Mouse (Mus musculus) kidney, postnatal 0 days (tissue): Measurements from ENCODE around the gene Dhx9. TPM values are rescaled to one million over a fixed set of nuclear protein-coding genes. Genes with fewer than 3 reads are reported as not detected.
"Not testable (repeated sequence)": the region's sequence is repeated elsewhere in the genome, so short reads cannot be mapped to it uniquely, and the experiment has no call there.

Experiments
- ATAC-seq: fragments of 200-750 bp; cut with Nextera tagmentation; replicated peaks from 2 replicates; pipeline ENCODE4 v1.8.0; 2017; ENCODE audit warnings: low read depth, moderate number of reproducible peaks, moderate TSS enrichment, moderate library complexity; ENCODE audit not compliant: low FRiP score
- DNase-seq: peaks from one replicate; pipeline ENCODE4 v3.0.0-alpha.2; 2016; ENCODE audit warnings: low spot score
- H3K27ac ChIP-seq: fragments of 300-500 bp; sonication (generic); 2 replicates; pipeline ENCODE4 v1.5.1; 2014; ENCODE audit warnings: mild to moderate bottlenecking
- H3K27me3 ChIP-seq: fragments of 300-500 bp; sonication (generic); 2 replicates; pipeline ENCODE4 v1.6.1; 2014; ENCODE audit warnings: low read length, mixed read lengths; ENCODE audit not compliant: insufficient read depth
- H3K36me3 ChIP-seq: fragments of 300-500 bp; sonication (generic); 2 replicates; pipeline ENCODE4 v1.6.1; 2014; ENCODE audit warnings: low read length, mixed read lengths; ENCODE audit not compliant: insufficient read depth
- H3K4me1 ChIP-seq: fragments of 300-500 bp; sonication (generic); replicated peaks from 2 replicates; pipeline ENCODE4 v1.6.1; 2014; ENCODE audit warnings: antibody characterized with exemption, low read length, mixed read lengths; ENCODE audit not compliant: insufficient read depth
- H3K4me2 ChIP-seq: fragments of 300-500 bp; sonication (generic); 2 replicates; pipeline ENCODE4 v1.6.1; 2014; ENCODE audit warnings: mild to moderate bottlenecking, low read length, moderate library complexity, mixed read lengths
- H3K4me3 ChIP-seq: fragments of 300-500 bp; sonication (generic); replicated peaks from 2 replicates; pipeline ENCODE4 v1.5.1; 2014; ENCODE audit warnings: low read depth, low read length
- H3K9ac ChIP-seq: fragments of 300-500 bp; sonication (generic); 2 replicates; pipeline ENCODE4 v1.6.1; 2014; ENCODE audit warnings: low read depth, low read length
- H3K9me3 ChIP-seq: fragments of 300-500 bp; sonication (generic); replicated peaks from 2 replicates; pipeline ENCODE4 v1.6.1; 2016; ENCODE audit warnings: low read length, inconsistent platforms, mixed read lengths
- CTCF ChIP-seq: IDR thresholded peaks from 2 replicates; pipeline ENCODE4 v1.5.1; 2016; ENCODE audit warnings: antibody characterized with exemption, low read depth, mild to moderate bottlenecking, moderate library complexity
- WGBS: fragments of 180-500 bp; shearing (Covaris S2); extraction: QIAGEN DNeasy Blood & Tissue Kit; methylation state at CpG from one replicate; pipeline ENCODE4 v1.1.7; 2014; 5-methylcytosine and 5-hydroxymethylcytosine counted together
- polyA plus RNA-seq: library from polyadenylated mRNA; unstranded; fragments of >200 nt; fragmentation: Nextera tagmentation; extraction: Ambion mirVana; gene quantifications from 2 replicates; pipeline ENCODE4 v1.2.1, GENCODE M21; 2015

Gene Dhx9
- polyA plus RNA-seq, 1 experiment from 2014 or later: 26.0 TPM

- Histone ChIP-seq H3K4me2 (no peak overlapping the region), H3K4me3 (no peak overlapping the region), H3K4me1 (no peaks in the 10 kb centered on the region), H3K9me3 (no peaks in the 10 kb centered on the region), H3K9ac (no peak overlapping the region), H3K36me3 (no peaks in the 10 kb centered on the region), H3K27ac (no peak overlapping the region), H3K27me3 (no peaks in the 10 kb centered on the region)
- TF ChIP-seq CTCF: no peak
- WGBS: 27% methylated on average over 12 of the region's 12 CpGs
- ATAC-seq (peak; percentile 54; the same call in 1 of the 2 replicates), DNase-seq (peak; percentile 49)
These were observed 27.9 kb upstream of the Dhx9 start for GRCm38 (mm10) chr1:153515368-153515767.

GRCm38 (mm10) chr1:153510330-153511009 lies 23.0 kb upstream of the Dhx9 start:
- no peak overlapping the region for H3K9ac ChIP-seq

GRCm38 (mm10) chr1:153509569-153509968 lies 22.1 kb upstream of the Dhx9 start:
- ATAC-seq, DNase-seq, H3K9me3 ChIP-seq, H3K27ac ChIP-seq, H3K4me1 ChIP-seq, H3K4me2 ChIP-seq, H3K9ac ChIP-seq, H3K36me3 ChIP-seq, H3K4me3 ChIP-seq, H3K27me3 ChIP-seq: not testable (repeated sequence)
- 75% methylated on average over 8 of the region's 8 CpGs for WGBS

More at GRCm38 (mm10) chr1:153510330-153511009, 23.0 kb upstream of the Dhx9 start:
- Histone ChIP-seq H3K4me1 (no peaks in the 10 kb centered on the region), H3K9me3 (no peaks in the 10 kb centered on the region), H3K4me2 (no peak overlapping the region), H3K36me3 (no peaks in the 10 kb centered on the region), H3K27ac (no peak overlapping the region), H3K27me3 (no peaks in the 10 kb centered on the region), H3K4me3 (no peak overlapping the region)
- 67% methylated on average over 2 of the region's 2 CpGs for WGBS
- ATAC-seq: no peak
- no peak for DNase-seq
- peak; percentile 56 for TF ChIP-seq CTCF

GRCm38 (mm10) chr1:153509012-153509411 lies 21.6 kb upstream of the Dhx9 start:
- no peak for ATAC-seq
- Histone ChIP-seq H3K9me3 (no peaks in the 10 kb centered on the region), H3K36me3 (no peaks in the 10 kb centered on the region), H3K4me2 (no peak overlapping the region), H3K27ac (no peak overlapping the region; the same call in 1 of the 2 replicates), H3K9ac (no peak overlapping the region), H3K4me1 (no peaks in the 10 kb centered on the region), H3K4me3 (no peak overlapping the region), H3K27me3 (no peaks in the 10 kb centered on the region)
- WGBS: 75% methylated on average over 6 of the region's 6 CpGs
- DNase-seq: no peak
- TF ChIP-seq CTCF: no peak

- no peak for DNase-seq
- 78% methylated on average over 6 of the region's 6 CpGs for WGBS
- no peak for TF ChIP-seq CTCF
These were observed 18.8 kb upstream of the Dhx9 start for GRCm38 (mm10) chr1:153506266-153506665.

GRCm38 (mm10) chr1:153501644-153502321 lies 14.3 kb upstream of the Dhx9 start:
- no peaks in the 10 kb centered on the region for H3K4me1 ChIP-seq
- TF ChIP-seq CTCF: peak; percentile 23; the same call in 1 of the 2 replicates
- H3K9me3 ChIP-seq: no peaks in the 10 kb centered on the region
- ATAC-seq (peak; percentile 93), DNase-seq (no peak)
- H3K27me3 ChIP-seq: no peaks in the 10 kb centered on the region
- H3K27ac ChIP-seq: peak overlapping the region; percentile 62
- 37% methylated on average over 5 of the region's 5 CpGs for WGBS
- no peak overlapping the region for H3K4me2 ChIP-seq
- no peaks in the 10 kb centered on the region for H3K36me3 ChIP-seq
- H3K4me3 ChIP-seq: no peak overlapping the region
- H3K9ac ChIP-seq: no peak overlapping the region

More at GRCm38 (mm10) chr1:153506266-153506665, 18.8 kb upstream of the Dhx9 start:
- Histone ChIP-seq H3K4me1 (no peaks in the 10 kb centered on the region), H3K9me3 (no peaks in the 10 kb centered on the region), H3K9ac (no peak overlapping the region), H3K36me3 (no peaks in the 10 kb centered on the region), H3K4me3 (no peak overlapping the region), H3K27me3 (no peaks in the 10 kb centered on the region), H3K27ac (no peak overlapping the region), H3K4me2 (no peak overlapping the region)
- ATAC-seq: no peak
